Mouse (Mus musculus) cerebellum, adult 2 months (tissue): ENCODE data around the gene Cdsn. TPM values are rescaled to one million over a fixed set of nuclear protein-coding genes. Genes with fewer than 3 reads are reported as not detected.

Source experiments
- DNase-seq, 2 experiments: peaks; one replicate each; pipeline ENCODE4 v3.0.0; 2021
- H3K27ac ChIP-seq: fragments of 200-500 bp; 2 replicates; pipeline ENCODE4 v1.5.1; 2012; ENCODE audit warnings: low read length, control low read depth, inconsistent platforms; ENCODE audit not compliant: insufficient read depth
- H3K27me3 ChIP-seq: fragments of 200-500 bp; 2 replicates; pipeline ENCODE4 v1.6.1; 2012; ENCODE audit warnings: inconsistent platforms, mild to moderate bottlenecking, low read length, moderate library complexity; ENCODE audit not compliant: control insufficient read depth, insufficient read depth
- H3K4me1 ChIP-seq: fragments of 200-500 bp; 2 replicates; pipeline ENCODE4 v1.6.1; 2011; ENCODE audit warnings: low read length; ENCODE audit not compliant: control insufficient read depth, insufficient read depth
- H3K4me3 ChIP-seq: fragments of 200-500 bp; replicated peaks from 2 replicates; pipeline ENCODE3; 2011; ENCODE audit warnings: mild to moderate bottlenecking, low read depth, low read length, control low read depth; ENCODE audit not compliant: insufficient read depth
- CTCF ChIP-seq: fragments of 200-500 bp; IDR thresholded peaks from 2 replicates; pipeline ENCODE4 v1.5.1; 2011; ENCODE audit warnings: low read depth, mild to moderate bottlenecking, control low read depth, low read length, moderate library complexity, borderline replicate concordance; ENCODE audit not compliant: insufficient read depth
- POLR2A ChIP-seq: fragments of 200-500 bp; IDR thresholded peaks from 2 replicates; pipeline ENCODE4 v1.6.1; 2011; ENCODE audit warnings: low read length, control low read depth, borderline replicate concordance; ENCODE audit not compliant: insufficient read depth
- WGBS: fragments of 180-500 bp; shearing (Covaris S2); methylation state at CpG from one replicate; pipeline ENCODE4 v1.1.7; 2018; 5-methylcytosine and 5-hydroxymethylcytosine counted together
- polyA plus RNA-seq: library from polyadenylated mRNA; depleted of rRNA; stranded (reverse); fragments of >200 nt; gene quantifications from 2 replicates; pipeline ENCODE4 v1.2.3, GENCODE M21; 2012

Gene Cdsn
- polyA plus RNA-seq, 1 experiment, result 0.16 TPM

GRCm38 (mm10) chr17:35542761-35543411 lies 9.0 kb upstream of the Cdsn start:
- no peak overlapping the region for H3K27ac ChIP-seq
- peak in 1 of 2 experiments; percentile 41 for DNase-seq
- 66% methylated on average over 15 of the region's 15 CpGs for whole genome bisulfite sequencing
- H3K27me3 ChIP-seq, result no peaks in the 10 kb centered on the region
- H3K4me3 ChIP-seq, result no peak overlapping the region
- TF ChIP-seq CTCF (no peak), POLR2A (no peak)
- H3K4me1 ChIP-seq, result peaks cover 4% of the 10 kb centered on the region; the same call in 1 of the 2 replicates

- TF ChIP-seq CTCF, result no peak
- no peak for TF ChIP-seq POLR2A
- DNase-seq, result no peak
- H3K4me3 ChIP-seq, result no peak overlapping the region
- peaks cover 4% of the 10 kb centered on the region; the same call in 1 of the 2 replicates for H3K4me1 ChIP-seq
- H3K27me3 ChIP-seq, result no peaks in the 10 kb centered on the region
- no peak overlapping the region for H3K27ac ChIP-seq
- 28% methylated on average over 14 of the region's 14 CpGs for WGBS
Measured at GRCm38 (mm10) chr17:35543412-35543861, 8.5 kb upstream of the Cdsn start.

- WGBS, result 68% methylated on average over 6 of the region's 6 CpGs
- TF ChIP-seq POLR2A (no peak), CTCF (no peak)
- peaks cover 8% of the 10 kb centered on the region for H3K4me1 ChIP-seq
- H3K27me3 ChIP-seq, result no peaks in the 10 kb centered on the region
- H3K4me3 ChIP-seq, result no peak overlapping the region
- H3K27ac ChIP-seq, result no peak overlapping the region
- no peak for DNase-seq
Measured at GRCm38 (mm10) chr17:35544001-35544400, 7.9 kb upstream of the Cdsn start.

GRCm38 (mm10) chr17:35544680-35545079 lies 7.2 kb upstream of the Cdsn start:
- DNase-seq, result peak; percentile 43 to 68
- 35% methylated on average over 6 of the region's 6 CpGs for WGBS
- Histone ChIP-seq H3K4me3 (no peak overlapping the region), H3K27ac (no peak overlapping the region), H3K4me1 (peaks cover 13% of the 10 kb centered on the region), H3K27me3 (no peaks in the 10 kb centered on the region)
- peak; percentile 69 for TF ChIP-seq CTCF
- no peak for TF ChIP-seq POLR2A

DNA sequence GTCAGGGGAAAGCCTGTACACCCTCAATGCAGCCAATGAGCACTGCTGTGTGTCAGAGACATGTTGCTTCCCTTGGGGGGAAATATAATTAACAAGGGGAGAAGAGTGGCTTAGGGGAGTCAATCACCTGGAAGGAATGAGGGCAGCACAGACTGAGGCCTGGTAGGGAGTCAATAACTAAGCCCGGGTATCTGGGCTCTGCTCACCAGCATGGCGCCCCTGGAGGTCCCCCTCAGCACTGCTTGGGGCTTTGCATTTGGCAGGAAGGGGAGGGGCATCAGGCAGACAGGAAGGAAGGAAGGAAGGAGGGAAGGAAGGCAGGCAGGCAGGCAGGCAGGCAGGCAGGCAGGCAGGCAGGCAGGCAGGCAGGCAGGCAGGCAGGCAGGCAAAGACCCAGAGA lies 4.5 kb upstream of the Cdsn start:
- DNase-seq, result no peak
- no peak for TF ChIP-seq CTCF
- TF ChIP-seq POLR2A, result no peak
- no peak overlapping the region for H3K4me3 ChIP-seq
- H3K4me1 ChIP-seq, result peaks cover 15% of the 10 kb centered on the region
- WGBS, result 47% methylated on average over 2 of the region's 2 CpGs
- no peak overlapping the region for H3K27ac ChIP-seq
- no peaks in the 10 kb centered on the region for H3K27me3 ChIP-seq

- TF ChIP-seq POLR2A, result no peak
- TF ChIP-seq CTCF, result no peak
- WGBS, result 56% methylated on average over 5 of the region's 5 CpGs
- Histone ChIP-seq H3K4me3 (no peak overlapping the region), H3K27ac (0 out of 2 replicates have a peak overlapping the region, but pooled peaks have one; percentile 45), H3K4me1 (peaks cover 15% of the 10 kb centered on the region), H3K27me3 (no peaks in the 10 kb centered on the region)
- no peak for DNase-seq
Measured at GRCm38 (mm10) chr17:35548636-35549035, 3.3 kb upstream of the Cdsn start.

- peak; percentile 87 to 90 for DNase-seq
- H3K4me1 ChIP-seq, result peaks cover 15% of the 10 kb centered on the region
- H3K4me3 ChIP-seq, result peak overlapping the region; percentile 41
- H3K27me3 ChIP-seq, result no peaks in the 10 kb centered on the region
- TF ChIP-seq CTCF (no peak), POLR2A (peak; percentile 37; the same call in 1 of the 2 replicates)
- H3K27ac ChIP-seq, result peak overlapping the region; percentile 96
- WGBS, result 8% methylated on average over 15 of the region's 15 CpGs
Measured at GRCm38 (mm10) chr17:35549437-35550142, 2.3 kb upstream of the Cdsn start.

GRCm38 (mm10) chr17:35550143-35550494 lies 1.8 kb upstream of the Cdsn start:
- peak overlapping the region; percentile 41 for H3K4me3 ChIP-seq
- TF ChIP-seq POLR2A (no peak), CTCF (peak; percentile 18; the same call in 1 of the 2 replicates)
- H3K4me1 ChIP-seq, result peaks cover 15% of the 10 kb centered on the region
- 92% methylated on average over 4 of the region's 4 CpGs for WGBS
- no peaks in the 10 kb centered on the region for H3K27me3 ChIP-seq
- no peak for DNase-seq
- peak overlapping the region; percentile 96 for H3K27ac ChIP-seq
